Mouse (Mus musculus): ENCODE results near the gene Uggt2. TPM values are rescaled to one million over a fixed set of nuclear protein-coding genes. Genes with fewer than 3 reads are reported as not detected.

Uggt2 gene
- total RNA-seq (2023; ENCODE audit: inconsistent age) = 2.7 to 5.2 TPM (median 3.6 TPM) in 4 replicates

GRCm38 (mm10) chr14:119098851-119099569 lies at the start of gene Uggt2:
TSS of gene Uggt2 (minus strand) at chr14:119099430.

DNA sequence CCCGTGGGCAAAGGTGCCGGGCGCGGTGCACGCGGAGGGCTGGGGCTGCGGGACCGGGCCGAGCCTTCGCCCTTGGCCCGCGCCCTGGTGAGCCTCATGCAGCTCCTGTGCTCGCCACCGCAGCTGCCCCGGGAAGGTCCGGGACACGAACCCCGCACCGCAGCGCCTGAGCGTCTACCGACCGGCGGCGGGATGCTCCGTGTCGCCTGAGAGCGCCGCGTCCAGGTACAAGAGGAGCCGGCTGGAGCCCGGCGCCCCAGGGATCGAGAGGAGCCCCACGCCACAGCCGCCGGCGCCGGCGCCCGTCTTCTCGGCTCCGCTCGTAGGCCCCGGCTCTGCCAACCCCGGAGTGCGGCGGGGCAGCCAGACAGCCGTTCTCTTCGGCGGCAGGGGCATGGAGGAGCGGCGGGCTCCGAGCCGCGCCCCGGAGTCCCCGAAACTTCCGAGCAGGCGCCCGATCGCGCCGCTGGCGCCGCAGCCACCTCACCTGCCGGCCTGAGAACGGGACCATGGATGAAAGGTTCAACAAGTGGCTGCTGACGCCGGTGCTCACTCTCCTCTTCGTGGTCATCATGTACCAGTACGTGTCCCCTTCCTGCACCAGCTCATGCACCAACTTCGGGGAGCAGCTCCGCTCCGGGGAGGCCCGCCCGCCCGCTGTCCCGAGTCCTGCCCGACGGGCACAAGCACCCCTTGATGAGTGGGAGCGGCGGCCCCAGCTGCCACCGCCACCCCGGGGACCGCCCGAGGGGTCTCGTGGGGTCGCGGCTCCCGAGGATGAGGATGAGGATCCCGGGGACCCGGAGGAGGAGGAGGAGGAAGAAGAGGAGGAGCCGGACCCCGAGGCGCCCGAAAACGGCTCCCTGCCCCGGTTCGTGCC lies 38.9 kb upstream of the Uggt2 start, which contains the start of gene Hs6st3:
Hs6st3 (plus strand) TSS at position 436 of the 880 bp plus-strand sequence.

DNA sequence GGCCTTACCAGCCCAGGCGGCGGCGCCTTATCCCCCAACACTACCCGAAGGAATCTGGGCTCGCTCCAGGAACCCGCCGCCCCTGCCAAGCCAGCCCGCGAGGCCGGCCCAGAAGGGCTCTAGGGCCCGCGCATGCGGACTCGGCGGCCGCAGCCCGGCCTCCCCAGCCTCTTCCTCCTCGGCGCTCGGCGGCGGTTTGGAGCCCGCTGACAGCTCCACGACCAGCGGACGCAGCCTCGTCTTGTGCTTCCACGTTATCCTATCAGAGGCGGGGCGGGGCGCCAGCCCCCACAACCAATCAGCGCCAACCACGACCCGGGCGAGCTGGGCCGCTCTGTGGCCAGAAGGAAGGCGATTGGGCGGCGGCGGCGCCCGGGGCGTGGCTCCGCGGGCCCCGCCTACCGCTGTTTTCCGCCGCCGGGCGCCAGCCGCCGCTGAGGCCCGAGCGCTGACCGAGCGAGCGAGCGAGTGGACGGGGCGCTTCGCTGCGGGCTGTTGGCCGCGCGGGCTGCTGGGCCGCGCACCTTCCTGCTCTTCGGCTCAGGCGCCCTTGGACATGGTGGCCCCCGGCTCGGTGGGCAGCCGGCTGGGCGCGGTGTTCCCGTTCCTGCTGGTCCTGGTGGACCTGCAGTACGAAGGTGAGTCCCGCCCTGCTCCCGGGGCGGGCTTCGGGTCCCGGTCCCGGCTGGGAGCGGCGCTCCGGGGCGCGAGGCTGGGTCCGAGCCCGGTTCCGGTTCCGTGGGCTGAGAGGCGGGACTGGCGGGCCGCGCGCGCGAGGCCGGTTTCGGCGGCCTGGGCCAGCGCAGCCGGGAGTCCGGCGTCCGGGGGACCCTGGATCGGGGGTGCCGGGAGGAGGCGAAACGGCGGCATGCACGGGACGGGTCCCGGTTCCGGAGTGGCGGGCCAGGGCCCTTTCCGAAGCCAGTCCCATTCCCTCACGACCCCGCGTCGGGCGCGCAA lies 161.4 kb downstream of the Uggt2 start, which contains the start of gene Dnajc3:
Dnajc3 (plus strand) TSS at position 444 of the 960 bp plus-strand sequence.

Other genes starting within 250 kb of the Uggt2 start
- 0.78 to 1.3 TPM (median 1.1 TPM) in 4 replicates for gene Dzip1, start 174.0 kb downstream of the Uggt2 start, total RNA-seq (2023; ENCODE audit: inconsistent age)
- gene Dnajc3, start 161.5 kb downstream of the Uggt2 start, total RNA-seq (2023; ENCODE audit: inconsistent age) = 25.6 to 26.8 TPM (median 26.6 TPM) in 4 replicates
- not detected in 4 replicates for gene Hs6st3, start 38.9 kb upstream of the Uggt2 start, total RNA-seq (2023; ENCODE audit: inconsistent age)